In the genomic region with DNA sequence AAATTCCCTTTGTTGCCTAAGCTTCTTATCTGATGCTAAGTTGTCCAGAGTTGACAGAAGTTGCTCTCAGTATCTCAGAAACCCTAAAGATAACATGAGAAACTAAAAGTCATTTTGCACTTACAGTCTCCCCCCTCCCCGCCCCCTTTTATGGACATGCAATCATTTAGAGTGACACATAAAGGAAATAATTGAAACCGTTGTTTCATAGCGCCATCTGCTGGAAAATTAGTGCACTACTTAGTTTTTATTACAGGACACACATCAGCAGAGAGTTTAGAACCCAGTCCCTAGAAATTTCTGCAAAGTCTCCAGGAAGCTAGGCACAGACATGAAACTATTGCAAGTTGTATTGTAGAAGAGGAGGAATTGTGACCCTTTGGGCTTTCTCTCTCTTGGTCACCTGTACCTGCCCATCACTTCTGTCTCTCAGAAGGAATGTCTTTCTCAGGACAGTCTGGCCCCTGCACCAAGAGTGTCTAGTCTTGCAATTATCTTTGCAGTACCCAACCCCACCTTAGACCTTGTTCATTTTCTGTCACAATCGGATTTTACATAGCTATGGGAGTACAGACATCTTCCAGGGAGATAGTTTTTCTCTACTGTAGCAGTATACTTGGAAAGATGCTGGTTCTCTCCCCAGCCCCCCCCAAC, we compare ENCODE assay signal across 10 mouse cellular contexts. TPM values are rescaled to one million over a fixed set of nuclear protein-coding genes. Genes with fewer than 3 reads are reported as not detected.
DNase-seq lines count a peak whose midpoint lies in the region; ATAC-seq lines count a peak whose summit lies in the region.
"Had no signal": no experiment of that assay in that cellular context is flagged by ENCODE, and none has a peak within 500 bp of the region (broad histone marks: within the 10 kb centered on the region; RNA-seq: fewer than 3 reads in every experiment).

No protein-coding gene starts in this region.

- H3K9me3 ChIP-seq in neural tube, embryonic 12.5 days = no peaks in the 10 kb centered on the region
- H3K9me3 ChIP-seq in neural tube, embryonic 15.5 days (replicated peaks) = no peaks in the 10 kb centered on the region
- H3K9me3 ChIP-seq in forebrain, embryonic 13.5 days (replicated peaks) = no peaks in the 10 kb centered on the region
- H3K9me3 ChIP-seq: heart, embryonic 15.5 days; neural tube, embryonic 13.5 days had no signal

- 20% methylated on average over 4 of the region's 4 CpGs for WGBS in neural tube, embryonic 12.5 days
- WGBS in neural tube, embryonic 15.5 days = 29% methylated on average over 4 of the region's 4 CpGs
- WGBS in forebrain, embryonic 13.5 days = 25% methylated on average over 4 of the region's 4 CpGs

- no peaks in the 10 kb centered on the region for H3K4me1 ChIP-seq in neural tube, embryonic 12.5 days
- no peaks in the 10 kb centered on the region for H3K4me1 ChIP-seq in neural tube, embryonic 15.5 days
- no peaks in the 10 kb centered on the region for H3K4me1 ChIP-seq in forebrain, embryonic 13.5 days
- H3K4me1 ChIP-seq: heart, embryonic 15.5 days; neural tube, embryonic 13.5 days had no signal

- no peak overlapping the region for H3K4me2 ChIP-seq in neural tube, embryonic 12.5 days (replicated peaks)
- no peak overlapping the region for H3K4me2 ChIP-seq in neural tube, embryonic 15.5 days
- no peak overlapping the region for H3K4me2 ChIP-seq in forebrain, embryonic 13.5 days
- H3K4me2 ChIP-seq: heart, embryonic 15.5 days; neural tube, embryonic 13.5 days had no signal

- no peaks in the 10 kb centered on the region for H3K27me3 ChIP-seq in neural tube, embryonic 12.5 days (replicated peaks)
- H3K27me3 ChIP-seq in neural tube, embryonic 15.5 days (replicated peaks) = no peaks in the 10 kb centered on the region
- H3K27me3 ChIP-seq in forebrain, embryonic 13.5 days = no peaks in the 10 kb centered on the region
- H3K27me3 ChIP-seq: heart, embryonic 15.5 days; neural tube, embryonic 13.5 days had no signal

- no peaks in the 10 kb centered on the region for H3K36me3 ChIP-seq in neural tube, embryonic 12.5 days
- H3K36me3 ChIP-seq in neural tube, embryonic 15.5 days = no peaks in the 10 kb centered on the region
- H3K36me3 ChIP-seq in forebrain, embryonic 13.5 days (ENCODE audit: poor library complexity, severe bottlenecking) = no peaks in the 10 kb centered on the region
- H3K36me3 ChIP-seq: heart, embryonic 15.5 days; neural tube, embryonic 13.5 days had no signal

- DNase-seq in cerebellum, postnatal 10 days = peak; percentile 24 to 61
- DNase-seq in cerebellum, postnatal 36 days = no peak
- DNase-seq in lung, postnatal 14 days = peak; percentile 49
- DNase-seq in testis, postnatal 10 days (ENCODE audit: low spot score) = no peak
- no peak for DNase-seq in layer of hippocampus, postnatal 14 days (ENCODE audit: low spot score in 2 of 2)

- ATAC-seq in neural tube, embryonic 12.5 days (ENCODE audit: low FRiP score, low read depth) = peak; percentile 64
- ATAC-seq in neural tube, embryonic 15.5 days (ENCODE audit: low FRiP score) = no peak; the same call in 1 of the 2 replicates
- peak; percentile 36; the same call in 1 of the 2 replicates for ATAC-seq in forebrain, embryonic 13.5 days

- H3K27ac ChIP-seq in neural tube, embryonic 12.5 days = no peak overlapping the region
- no peak overlapping the region for H3K27ac ChIP-seq in neural tube, embryonic 15.5 days (replicated peaks)
- no peak overlapping the region for H3K27ac ChIP-seq in forebrain, embryonic 13.5 days
- H3K27ac ChIP-seq: heart, embryonic 15.5 days; neural tube, embryonic 13.5 days had no signal

- H3K9ac ChIP-seq in neural tube, embryonic 12.5 days = no peak overlapping the region
- H3K9ac ChIP-seq in neural tube, embryonic 15.5 days (replicated peaks) = no peak overlapping the region
- H3K9ac ChIP-seq in forebrain, embryonic 13.5 days = no peak overlapping the region
- H3K9ac ChIP-seq: heart, embryonic 15.5 days; neural tube, embryonic 13.5 days had no signal

- no peak overlapping the region for H3K4me3 ChIP-seq in neural tube, embryonic 12.5 days
- no peak overlapping the region for H3K4me3 ChIP-seq in neural tube, embryonic 15.5 days (replicated peaks)
- H3K4me3 ChIP-seq in forebrain, embryonic 13.5 days = no peak overlapping the region
- H3K4me3 ChIP-seq: heart, embryonic 15.5 days; neural tube, embryonic 13.5 days had no signal

RNA-seq across cellular contexts. Expression of gene Cd69, which starts 20.2 kb away (rescaled TPM):
- polyA plus RNA-seq in neural tube, embryonic 12.5 days (2016; fragmentation: Nextera tagmentation; extraction: Ambion mirVana) = not detected in 2 replicates
- polyA plus RNA-seq in neural tube, embryonic 15.5 days (2015; fragmentation: Nextera tagmentation; extraction: Ambion mirVana) = 0.09 and 0.47 TPM in 2 replicates
- polyA plus RNA-seq in forebrain, embryonic 13.5 days (2015; fragmentation: Nextera tagmentation; extraction: Ambion mirVana) = not detected in 2 replicates
- total RNA-seq in layer of hippocampus, postnatal 14 days (2021) = not detected
- polyA plus RNA-seq: neural tube, embryonic 13.5 days had no signal

Comparison
In these comparisons a context has a peak if more than half of its experiments do, and no peak if none do; other contexts are left out.
1. DNase-seq: peak in cerebellum, postnatal 10 days (2 of 2) and lung, postnatal 14 days (single experiment); none in cerebellum, postnatal 36 days (0 of 2), testis, postnatal 10 days (single experiment) and layer of hippocampus, postnatal 14 days (0 of 2).